Mouse (Mus musculus) hindbrain, postnatal 0 days (tissue): ENCODE measurements around the gene Loxl3. TPM values are rescaled to one million over a fixed set of nuclear protein-coding genes. Genes with fewer than 3 reads are reported as not detected.

Experiments
- ATAC-seq: fragments of 200-750 bp; cut with Nextera tagmentation; 2 replicates; pipeline ENCODE4 v1.8.0; 2017; ENCODE audit warnings: mild to moderate bottlenecking, moderate TSS enrichment, moderate library complexity
- DNase-seq: peaks from one replicate; pipeline ENCODE4 v3.0.0-alpha.2; 2015; ENCODE audit warnings: low spot score
- H3K27ac ChIP-seq: fragments of 300-500 bp; sonication (generic); 2 replicates; pipeline ENCODE4 v1.5.1; 2014; ENCODE audit warnings: mild to moderate bottlenecking
- H3K27me3 ChIP-seq: fragments of 300-500 bp; sonication (generic); 2 replicates; pipeline ENCODE4 v1.6.1; 2014; ENCODE audit warnings: low read length, mixed read lengths; ENCODE audit not compliant: insufficient read depth
- H3K36me3 ChIP-seq: fragments of 300-500 bp; sonication (generic); 2 replicates; pipeline ENCODE4 v1.6.1; 2014; ENCODE audit warnings: low read length, mixed read lengths; ENCODE audit not compliant: insufficient read depth
- H3K4me1 ChIP-seq: fragments of 300-500 bp; sonication (generic); 2 replicates; pipeline ENCODE4 v1.6.1; 2014; ENCODE audit warnings: antibody characterized with exemption, low read length, mixed read lengths; ENCODE audit not compliant: insufficient read depth
- H3K4me2 ChIP-seq: fragments of 300-500 bp; sonication (generic); 2 replicates; pipeline ENCODE4 v1.6.1; 2014; ENCODE audit warnings: low read depth, mild to moderate bottlenecking, low read length, moderate library complexity, mixed read lengths
- H3K4me3 ChIP-seq: fragments of 300-500 bp; sonication (generic); 2 replicates; pipeline ENCODE4 v1.5.1; 2014; ENCODE audit warnings: low read length
- H3K9ac ChIP-seq: fragments of 300-500 bp; sonication (generic); replicated peaks from 2 replicates; pipeline ENCODE4 v1.6.1; 2014; ENCODE audit warnings: mild to moderate bottlenecking, low read length, moderate library complexity, mixed read lengths
- H3K9me3 ChIP-seq: fragments of 300-500 bp; sonication (generic); 2 replicates; pipeline ENCODE4 v1.6.1; 2016; ENCODE audit warnings: low read length, mixed read lengths
- CTCF ChIP-seq: IDR thresholded peaks from 2 replicates; pipeline ENCODE4 v1.5.1; 2016; ENCODE audit warnings: antibody characterized with exemption, control low read depth, low read depth
- WGBS: fragments of 180-500 bp; shearing (Covaris S2); extraction: QIAGEN DNeasy Blood & Tissue Kit; methylation state at CpG from one replicate; pipeline ENCODE4 v1.1.7; 2014; 5-methylcytosine and 5-hydroxymethylcytosine counted together
- polyA plus RNA-seq: library from polyadenylated mRNA; unstranded; fragments of >200 nt; fragmentation: Nextera tagmentation; extraction: Ambion mirVana; gene quantifications from 2 replicates; pipeline ENCODE4 v1.2.1, GENCODE M21; 2015
- total RNA-seq: library from RNA; depleted of rRNA; stranded (reverse); fragments of >200 nt; gene quantifications from 2 replicates; pipeline ENCODE4 v1.2.3, GENCODE M21; 2014

Loxl3 gene
- total and polyA plus RNA-seq, 2 experiments from 2014 or later: 5.6 to 6.1 TPM

DNA sequence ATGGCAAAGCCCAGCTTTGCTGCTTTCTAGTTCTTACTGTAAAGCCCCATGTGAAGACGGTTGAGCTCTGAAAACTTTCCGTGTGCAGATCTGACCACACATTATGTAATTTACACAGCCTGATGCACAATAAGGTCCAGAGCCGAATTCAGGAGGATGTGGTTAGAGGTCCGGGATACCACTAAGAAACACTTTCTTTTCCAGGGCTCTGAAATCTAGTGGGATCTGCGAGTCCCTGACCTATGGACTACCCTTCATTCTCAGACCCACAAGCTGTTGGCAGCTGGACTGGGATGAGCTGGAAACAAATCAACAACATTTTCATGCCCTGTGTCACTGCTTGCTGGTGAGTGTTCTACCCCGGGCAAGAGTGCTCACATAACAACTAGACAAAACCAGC, 27.9 kb upstream of the Loxl3 start:
- H3K36me3 ChIP-seq: no peaks in the 10 kb centered on the region
- H3K4me1 ChIP-seq: no peaks in the 10 kb centered on the region
- H3K27ac ChIP-seq: no peak overlapping the region
- DNase-seq (no peak), ATAC-seq (no peak)
- H3K4me3 ChIP-seq: no peak overlapping the region
- H3K9me3 ChIP-seq: no peaks in the 10 kb centered on the region
- H3K27me3 ChIP-seq: no peaks in the 10 kb centered on the region
- no peak overlapping the region for H3K4me2 ChIP-seq
- H3K9ac ChIP-seq: no peak overlapping the region
- TF ChIP-seq CTCF: no peak
- WGBS: 88% methylated on average over 6 of the region's 6 CpGs

DNA sequence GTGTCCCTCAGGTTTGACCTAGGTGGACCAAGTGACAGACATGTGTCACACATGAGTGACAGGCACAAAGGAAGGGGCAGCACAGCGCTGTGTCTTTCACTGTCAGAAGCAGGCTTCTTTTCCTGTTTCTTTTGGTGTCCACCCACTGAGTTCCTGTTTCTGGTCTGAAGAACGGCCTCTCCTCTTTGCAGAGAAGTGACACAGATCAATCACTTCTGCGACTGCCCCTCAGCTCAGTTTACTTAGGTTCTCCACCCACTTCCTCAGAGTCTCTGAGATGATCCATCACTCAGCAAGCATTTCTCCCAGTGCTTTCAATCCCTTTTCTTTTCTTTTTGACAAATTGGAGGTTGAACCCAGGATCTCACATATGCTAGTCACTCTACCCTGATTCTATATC, 25.3 kb upstream of the Loxl3 start:
- no peak for ATAC-seq
- TF ChIP-seq CTCF: no peak
- no peaks in the 10 kb centered on the region for H3K4me1 ChIP-seq
- no peak overlapping the region for H3K4me3 ChIP-seq
- H3K9ac ChIP-seq: no peak overlapping the region
- DNase-seq: no peak
- no peaks in the 10 kb centered on the region for H3K36me3 ChIP-seq
- 57% methylated on average over 3 of the region's 3 CpGs for WGBS
- no peak overlapping the region for H3K4me2 ChIP-seq
- H3K27me3 ChIP-seq: no peaks in the 10 kb centered on the region
- no peaks in the 10 kb centered on the region for H3K9me3 ChIP-seq
- no peak overlapping the region for H3K27ac ChIP-seq

GRCm38 (mm10) chr6:83010010-83010409, 24.0 kb upstream of the Loxl3 start:
- Histone ChIP-seq H3K4me3 (no peak overlapping the region), H3K9me3 (no peaks in the 10 kb centered on the region), H3K9ac (no peak overlapping the region), H3K27ac (no peak overlapping the region), H3K36me3 (no peaks in the 10 kb centered on the region), H3K4me1 (no peaks in the 10 kb centered on the region), H3K27me3 (no peaks in the 10 kb centered on the region), H3K4me2 (no peak overlapping the region)
- ATAC-seq: no peak
- no peak for TF ChIP-seq CTCF
- no peak for DNase-seq
- WGBS: 75% methylated on average over 7 of the region's 7 CpGs

GRCm38 (mm10) chr6:83011255-83011654, 22.7 kb upstream of the Loxl3 start:
- TF ChIP-seq CTCF: no peak
- no peaks in the 10 kb centered on the region for H3K9me3 ChIP-seq
- no peaks in the 10 kb centered on the region for H3K27me3 ChIP-seq
- no peaks in the 10 kb centered on the region for H3K36me3 ChIP-seq
- no peak overlapping the region for H3K27ac ChIP-seq
- H3K4me2 ChIP-seq: no peak overlapping the region
- ATAC-seq: no peak
- no peaks in the 10 kb centered on the region for H3K4me1 ChIP-seq
- DNase-seq: no peak
- H3K4me3 ChIP-seq: no peak overlapping the region
- H3K9ac ChIP-seq: no peak overlapping the region
- 82% methylated on average over 7 of the region's 7 CpGs for WGBS

- Histone ChIP-seq H3K9ac (no peak overlapping the region), H3K4me3 (no peak overlapping the region), H3K4me1 (no peaks in the 10 kb centered on the region), H3K4me2 (no peak overlapping the region), H3K36me3 (no peaks in the 10 kb centered on the region), H3K27me3 (no peaks in the 10 kb centered on the region), H3K27ac (no peak overlapping the region), H3K9me3 (no peaks in the 10 kb centered on the region)
- DNase-seq (no peak), ATAC-seq (no peak)
- TF ChIP-seq CTCF: no peak
- 79% methylated on average over 6 of the region's 6 CpGs for WGBS
Observed at GRCm38 (mm10) chr6:83011756-83012155, 22.2 kb upstream of the Loxl3 start.

DNA sequence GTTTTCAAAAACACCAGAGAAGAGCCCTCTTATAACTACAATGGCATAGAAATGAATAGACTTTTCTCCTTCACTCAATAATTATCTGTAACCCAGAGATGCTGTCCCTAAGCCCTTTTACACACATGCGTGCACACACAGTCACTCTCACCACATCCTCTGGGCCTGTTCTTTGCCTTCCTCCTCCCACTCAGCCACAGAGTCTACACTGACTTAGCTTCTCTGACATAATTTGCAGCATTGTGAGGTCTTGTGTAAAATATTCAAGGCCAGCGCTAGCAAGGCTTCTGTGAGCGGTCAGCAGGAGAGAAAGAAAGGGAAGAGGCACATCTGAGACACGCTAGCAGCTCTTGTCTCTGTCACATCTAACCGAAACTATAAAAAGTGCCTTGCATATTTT, 20.5 kb upstream of the Loxl3 start:
- DNase-seq (no peak), ATAC-seq (no peak)
- Histone ChIP-seq H3K9me3 (no peaks in the 10 kb centered on the region), H3K36me3 (no peaks in the 10 kb centered on the region), H3K27me3 (no peaks in the 10 kb centered on the region), H3K9ac (no peak overlapping the region), H3K4me3 (no peak overlapping the region), H3K27ac (no peak overlapping the region), H3K4me1 (no peaks in the 10 kb centered on the region), H3K4me2 (no peak overlapping the region)
- WGBS: 70% methylated on average over 5 of the region's 5 CpGs
- TF ChIP-seq CTCF: no peak

DNA sequence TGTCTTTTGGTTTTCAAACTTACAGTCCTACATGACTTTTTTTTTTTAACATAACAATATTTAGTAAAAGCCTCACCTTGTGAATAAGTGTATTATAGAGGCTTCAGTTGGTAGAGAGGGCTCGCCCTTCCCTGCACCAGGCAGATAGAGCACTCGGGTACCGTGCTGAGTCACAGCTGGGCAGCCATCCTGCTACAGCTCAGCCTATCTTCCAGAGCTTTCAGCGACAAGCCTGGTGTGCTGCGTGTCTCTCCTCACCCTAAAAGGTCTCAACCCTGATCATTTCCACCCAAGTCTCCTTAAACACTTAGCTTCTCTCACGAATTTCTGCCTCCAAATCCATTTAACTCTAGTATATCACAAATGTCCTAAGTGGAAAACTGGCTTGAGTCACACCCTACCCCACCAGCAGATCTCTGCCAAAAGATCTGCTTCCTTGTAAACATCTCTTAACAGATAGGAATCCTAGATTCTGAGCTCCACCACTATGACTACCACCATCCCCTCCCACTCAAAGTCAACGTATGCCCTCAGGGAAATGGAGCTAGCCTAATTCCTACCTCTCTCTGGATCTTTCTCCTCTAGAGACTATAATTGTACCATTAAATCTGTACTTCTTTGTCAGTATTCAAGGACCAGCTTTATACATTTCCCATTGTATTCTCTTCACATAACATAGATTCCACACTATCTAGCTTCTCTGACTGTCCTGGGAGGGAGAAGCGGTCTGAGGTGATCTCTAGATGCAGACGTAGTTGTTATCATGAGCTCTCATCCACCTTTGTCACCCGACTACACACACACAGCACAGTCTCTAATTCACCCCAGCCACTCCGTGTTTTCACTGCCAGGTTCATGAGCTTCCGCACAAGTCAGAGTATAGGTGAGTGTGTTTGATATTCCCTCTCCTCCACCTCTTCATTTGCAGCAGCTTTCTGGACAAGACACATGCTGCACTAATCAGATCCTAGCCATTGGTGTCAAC, 19.2 kb upstream of the Loxl3 start:
- no peak for ATAC-seq

More for the DNA sequence above, 19.2 kb upstream of the Loxl3 start:
- DNase-seq: no peak
- Histone ChIP-seq H3K36me3 (no peaks in the 10 kb centered on the region), H3K9me3 (no peaks in the 10 kb centered on the region), H3K9ac (no peak overlapping the region), H3K4me3 (no peak overlapping the region), H3K4me2 (no peak overlapping the region), H3K27ac (no peak overlapping the region), H3K4me1 (no peaks in the 10 kb centered on the region), H3K27me3 (no peaks in the 10 kb centered on the region)
- no peak for TF ChIP-seq CTCF
- 75% methylated on average over 12 of the region's 12 CpGs for WGBS
